Mouse (Mus musculus) midbrain, embryonic 15.5 days (tissue): ENCODE measurements around the gene Fbxl5. TPM values are rescaled to one million over a fixed set of nuclear protein-coding genes. Genes with fewer than 3 reads are reported as not detected.

Source experiments
- ATAC-seq: fragments of 200-750 bp; cut with Nextera tagmentation; replicated peaks from 2 replicates; pipeline ENCODE4 v1.8.0; 2017; ENCODE audit warnings: moderate TSS enrichment
- H3K27ac ChIP-seq: fragments of 300-500 bp; sonication (generic); 2 replicates; pipeline ENCODE4 v1.5.1; 2015; ENCODE audit warnings: mild to moderate bottlenecking, inconsistent platforms
- H3K27me3 ChIP-seq: fragments of 300-500 bp; sonication (generic); replicated peaks from 2 replicates; pipeline ENCODE4 v1.6.1; 2015; ENCODE audit warnings: inconsistent platforms
- H3K36me3 ChIP-seq: fragments of 300-500 bp; sonication (generic); replicated peaks from 2 replicates; pipeline ENCODE4 v1.6.1; 2015; ENCODE audit warnings: inconsistent platforms
- H3K4me1 ChIP-seq: fragments of 300-500 bp; sonication (generic); 2 replicates; pipeline ENCODE4 v1.6.1; 2015; ENCODE audit warnings: inconsistent platforms
- H3K4me2 ChIP-seq: fragments of 300-500 bp; sonication (generic); 2 replicates; pipeline ENCODE4 v1.6.1; 2015; ENCODE audit warnings: inconsistent platforms, mild to moderate bottlenecking, moderate library complexity
- H3K4me3 ChIP-seq: fragments of 300-500 bp; sonication (generic); 2 replicates; pipeline ENCODE4 v1.5.1; 2015; ENCODE audit warnings: mild to moderate bottlenecking, inconsistent platforms
- H3K9ac ChIP-seq: fragments of 300-500 bp; sonication (generic); 2 replicates; pipeline ENCODE4 v1.6.1; 2015; ENCODE audit warnings: mild to moderate bottlenecking, inconsistent platforms
- H3K9me3 ChIP-seq: fragments of 300-500 bp; sonication (generic); 2 replicates; pipeline ENCODE4 v1.6.1; 2016; ENCODE audit warnings: inconsistent platforms
- WGBS: fragments of 180-500 bp; shearing (Covaris S2); methylation state at CpG from one replicate; pipeline ENCODE4 v1.1.7; 2015; ENCODE audit warnings: mixed read lengths; 5-methylcytosine and 5-hydroxymethylcytosine counted together
- polyA plus RNA-seq: library from polyadenylated mRNA; unstranded; fragments of >200 nt; fragmentation: Nextera tagmentation; extraction: Ambion mirVana; gene quantifications from 2 replicates; pipeline ENCODE4 v1.2.1, GENCODE M21; 2015

Fbxl5 gene
- polyA plus RNA-seq, 1 experiment from 2014 or later: 77.4 TPM

DNA sequence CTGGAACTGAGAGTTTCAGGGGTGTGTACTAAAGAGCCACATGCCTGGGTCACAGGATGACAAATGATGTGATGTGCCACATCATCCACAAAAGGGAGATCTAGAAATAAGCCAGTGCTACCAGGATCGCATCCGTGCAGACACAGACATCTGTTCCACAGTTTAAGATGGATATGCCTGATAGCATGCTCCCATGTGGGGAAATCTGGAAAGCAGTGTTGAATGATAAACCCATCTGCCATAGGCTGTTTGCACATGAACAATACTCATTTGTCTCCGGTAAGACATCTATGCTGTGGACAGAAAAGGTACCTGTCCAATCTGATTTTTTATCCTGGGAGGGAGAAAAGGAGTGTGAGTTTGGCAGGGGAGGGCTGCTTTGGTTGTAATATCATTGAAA is 124.3 kb downstream of the Fbxl5 start:
- Histone ChIP-seq H3K9ac (no peak overlapping the region), H3K4me1 (no peaks in the 10 kb centered on the region), H3K36me3 (peaks cover 12% of the 10 kb centered on the region), H3K9me3 (no peaks in the 10 kb centered on the region), H3K4me2 (no peak overlapping the region), H3K27ac (no peak overlapping the region), H3K27me3 (no peaks in the 10 kb centered on the region), H3K4me3 (no peak overlapping the region)
- no peak for ATAC-seq
- 76% methylated on average over 3 of the region's 3 CpGs for WGBS

Other genes starting within 250 kb of the Fbxl5 start
- gene Cc2d2a, start 159.3 kb downstream of the Fbxl5 start, polyA plus RNA-seq: 7.6 and 8.5 TPM in 2 replicates
- gene Bst1, start 2.8 kb downstream of the Fbxl5 start, polyA plus RNA-seq: 0.06 TPM in 1 of 2 replicates, not detected in the other
- 2.2 and 3.2 TPM in 2 replicates for gene Cd38, start 46.9 kb upstream of the Fbxl5 start, polyA plus RNA-seq
- gene Gm7879, start 91.5 kb upstream of the Fbxl5 start, polyA plus RNA-seq: 0.83 TPM in 1 of 2 replicates, not detected in the other
- 14.4 and 16.6 TPM in 2 replicates for gene Fgfbp1, start 160.1 kb upstream of the Fbxl5 start, polyA plus RNA-seq